Mouse (Mus musculus): ENCODE results near the gene Ccdc162.

The Ccdc162 gene

DNA sequence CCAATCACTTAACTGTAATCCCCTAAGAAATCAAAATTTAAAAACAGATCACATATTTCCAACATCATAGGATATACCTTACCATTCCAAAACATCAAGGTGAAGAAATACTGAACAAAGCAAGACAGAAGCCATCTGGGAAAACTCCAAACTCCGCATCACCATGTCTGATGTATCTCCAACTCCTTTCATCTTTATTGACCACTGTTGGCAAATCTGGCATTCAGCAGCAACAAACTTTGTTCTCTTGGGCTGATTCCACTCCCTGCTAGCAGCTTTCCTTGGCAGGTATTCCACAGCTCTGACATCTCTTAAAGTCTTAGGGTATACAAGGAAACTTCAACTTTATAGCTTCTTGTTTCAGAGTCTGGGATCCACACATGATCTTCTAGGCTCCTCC lies 158.0 kb downstream of the Ccdc162 start:
- Histone ChIP-seq H3K4me3 (replicated peaks; ENCODE audit: low read length) (no peak overlapping the region), H3K9me3 (ENCODE audit: low read length) (peaks cover 22% of the 10 kb centered on the region), H3K36me3 (ENCODE audit: insufficient read depth, low read length) (peaks cover 4% of the 10 kb centered on the region), H3K27me3 (ENCODE audit: insufficient read depth, low read length) (peaks cover 9% of the 10 kb centered on the region; the same call in 1 of the 2 replicates), H3K4me1 (replicated peaks; ENCODE audit: low read depth, low read length) (peaks cover 11% of the 10 kb centered on the region)
- TF ChIP-seq NANOG (IDR thresholded peaks at IDR 0.05; ENCODE audit: borderline replicate concordance, low read length) (no peak), POU5F1 (IDR thresholded peaks at IDR 0.05; ENCODE audit: borderline replicate concordance, low read length) (no peak), CTCF (conservative IDR thresholded peaks at IDR 0.05; ENCODE audit: low read length) (no peak)

GRCm38 (mm10) chr10:41555081-41555480 lies 161.4 kb downstream of the Ccdc162 start:
- TF ChIP-seq CTCF (conservative IDR thresholded peaks at IDR 0.05; ENCODE audit: low read length) (no peak), NANOG (IDR thresholded peaks at IDR 0.05; ENCODE audit: borderline replicate concordance, low read length) (no peak), POU5F1 (IDR thresholded peaks at IDR 0.05; ENCODE audit: borderline replicate concordance, low read length) (no peak)
- Histone ChIP-seq H3K4me3 (replicated peaks; ENCODE audit: low read length) (no peak overlapping the region), H3K27me3 (ENCODE audit: insufficient read depth, low read length) (peaks cover 9% of the 10 kb centered on the region; the same call in 1 of the 2 replicates), H3K9me3 (ENCODE audit: low read length) (peaks cover 10% of the 10 kb centered on the region), H3K36me3 (ENCODE audit: insufficient read depth, low read length) (peaks cover 4% of the 10 kb centered on the region), H3K4me1 (replicated peaks; ENCODE audit: low read depth, low read length) (peaks cover 31% of the 10 kb centered on the region)

DNA sequence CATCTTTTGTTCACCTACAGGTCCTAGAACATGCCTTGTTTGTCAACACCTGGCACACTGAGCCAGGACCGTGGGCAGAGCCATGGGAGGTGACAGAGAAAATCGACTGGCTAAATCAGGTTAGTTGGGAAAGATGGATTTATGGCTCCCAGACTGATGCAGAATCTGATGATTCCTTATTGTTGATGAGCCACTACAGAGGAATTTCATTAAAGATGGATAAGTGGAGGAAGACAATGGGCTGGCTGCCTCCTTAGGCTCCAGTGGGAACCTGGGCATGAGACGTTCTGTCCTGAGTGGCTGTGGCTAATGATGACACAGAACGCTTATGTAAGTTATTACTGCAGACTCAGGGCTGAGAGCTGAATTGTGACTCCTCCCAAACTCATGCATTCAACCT lies 162.7 kb downstream of the Ccdc162 start:
- Histone ChIP-seq H3K9me3 (ENCODE audit: low read length) (peaks cover 10% of the 10 kb centered on the region), H3K27me3 (ENCODE audit: insufficient read depth, low read length) (peaks cover 9% of the 10 kb centered on the region; the same call in 1 of the 2 replicates), H3K36me3 (ENCODE audit: insufficient read depth, low read length) (no peaks in the 10 kb centered on the region), H3K4me1 (replicated peaks; ENCODE audit: low read depth, low read length) (peaks cover 28% of the 10 kb centered on the region), H3K4me3 (replicated peaks; ENCODE audit: low read length) (no peak overlapping the region)
- TF ChIP-seq NANOG (IDR thresholded peaks at IDR 0.05; ENCODE audit: borderline replicate concordance, low read length) = no peak
- TF ChIP-seq CTCF (conservative IDR thresholded peaks at IDR 0.05; ENCODE audit: low read length) = no peak
- TF ChIP-seq POU5F1 (IDR thresholded peaks at IDR 0.05; ENCODE audit: borderline replicate concordance, low read length) = no peak

DNA sequence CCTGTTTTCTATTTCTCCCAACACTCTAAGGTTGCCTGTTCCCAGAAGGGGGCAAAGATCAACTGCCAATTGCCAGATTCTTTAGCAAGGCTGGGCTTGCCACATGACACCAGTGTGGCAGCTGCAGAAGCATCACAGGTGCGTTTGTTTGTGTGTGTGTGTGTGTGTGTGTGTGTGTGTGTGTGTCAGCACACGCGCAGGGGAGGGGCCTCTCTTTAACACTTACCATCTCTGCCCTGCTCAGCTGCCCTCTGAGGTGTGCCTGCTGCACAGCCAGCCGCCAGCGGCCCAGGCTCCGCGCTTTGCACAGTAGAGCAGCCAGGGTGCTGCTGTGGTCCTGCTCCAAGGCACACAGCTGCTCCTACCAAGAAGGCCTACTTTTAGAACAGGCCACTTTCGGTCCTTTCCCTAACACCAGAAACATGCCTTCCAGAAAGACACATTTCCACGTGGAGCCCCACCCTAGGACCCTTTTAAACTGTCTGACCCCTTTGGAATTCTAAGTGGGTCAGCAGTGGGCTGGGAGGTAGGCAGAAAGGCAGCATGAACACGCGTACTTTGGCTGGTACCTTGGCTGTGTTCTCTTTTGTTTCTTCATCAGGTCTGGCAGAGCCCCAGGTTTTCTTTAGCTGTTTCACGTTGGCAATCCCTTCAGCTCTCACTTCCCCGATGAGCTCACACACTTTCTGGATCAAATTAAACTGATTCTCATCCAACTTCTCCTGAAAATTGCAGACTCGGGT lies 163.4 kb downstream of the Ccdc162 start:
- Histone ChIP-seq H3K36me3 (ENCODE audit: insufficient read depth, low read length) (no peaks in the 10 kb centered on the region), H3K4me3 (replicated peaks; ENCODE audit: low read length) (peak overlapping the region; percentile 21; the same call in 1 of the 2 replicates), H3K4me1 (replicated peaks; ENCODE audit: low read depth, low read length) (peaks cover 28% of the 10 kb centered on the region), H3K27me3 (ENCODE audit: insufficient read depth, low read length) (peaks cover 9% of the 10 kb centered on the region; the same call in 1 of the 2 replicates), H3K9me3 (ENCODE audit: low read length) (peaks cover 17% of the 10 kb centered on the region)
- no peak for TF ChIP-seq CTCF (conservative IDR thresholded peaks at IDR 0.05; ENCODE audit: low read length)
- TF ChIP-seq POU5F1 (IDR thresholded peaks at IDR 0.05; ENCODE audit: borderline replicate concordance, low read length) = no peak
- no peak for TF ChIP-seq NANOG (IDR thresholded peaks at IDR 0.05; ENCODE audit: borderline replicate concordance, low read length)

- no peak for TF ChIP-seq NANOG (IDR thresholded peaks at IDR 0.05; ENCODE audit: borderline replicate concordance, low read length)
- no peak for TF ChIP-seq POU5F1 (IDR thresholded peaks at IDR 0.05; ENCODE audit: borderline replicate concordance, low read length)
- no peak for TF ChIP-seq CTCF (conservative IDR thresholded peaks at IDR 0.05; ENCODE audit: low read length)
- Histone ChIP-seq H3K9me3 (ENCODE audit: low read length) (peaks cover 17% of the 10 kb centered on the region), H3K27me3 (ENCODE audit: insufficient read depth, low read length) (peaks cover 9% of the 10 kb centered on the region; the same call in 1 of the 2 replicates), H3K4me1 (replicated peaks; ENCODE audit: low read depth, low read length) (peaks cover 28% of the 10 kb centered on the region), H3K36me3 (ENCODE audit: insufficient read depth, low read length) (no peaks in the 10 kb centered on the region), H3K4me3 (replicated peaks; ENCODE audit: low read length) (0 out of 2 replicates have a peak overlapping the region, but pooled peaks have one; percentile 21)
Measured at GRCm38 (mm10) chr10:41552319-41552718, 164.1 kb downstream of the Ccdc162 start.

- H3K4me1 ChIP-seq (replicated peaks; ENCODE audit: low read depth, low read length) = peaks cover 28% of the 10 kb centered on the region
- TF ChIP-seq CTCF (conservative IDR thresholded peaks at IDR 0.05; ENCODE audit: low read length) = no peak
- TF ChIP-seq POU5F1 (IDR thresholded peaks at IDR 0.05; ENCODE audit: borderline replicate concordance, low read length) = no peak
- no peak for TF ChIP-seq NANOG (IDR thresholded peaks at IDR 0.05; ENCODE audit: borderline replicate concordance, low read length)
- peaks cover 17% of the 10 kb centered on the region for H3K9me3 ChIP-seq (ENCODE audit: low read length)
- H3K36me3 ChIP-seq (ENCODE audit: insufficient read depth, low read length) = no peaks in the 10 kb centered on the region
- peaks cover 9% of the 10 kb centered on the region; the same call in 1 of the 2 replicates for H3K27me3 ChIP-seq (ENCODE audit: insufficient read depth, low read length)
- H3K4me3 ChIP-seq (replicated peaks; ENCODE audit: low read length) = no peak overlapping the region
Measured at GRCm38 (mm10) chr10:41550711-41551110, 165.7 kb downstream of the Ccdc162 start.

- no peak overlapping the region for H3K4me3 ChIP-seq (replicated peaks; ENCODE audit: low read length)
- peaks cover 17% of the 10 kb centered on the region for H3K9me3 ChIP-seq (ENCODE audit: low read length)
- no peak for TF ChIP-seq NANOG (IDR thresholded peaks at IDR 0.05; ENCODE audit: borderline replicate concordance, low read length)
- no peak for TF ChIP-seq CTCF (conservative IDR thresholded peaks at IDR 0.05; ENCODE audit: low read length)
- no peak for TF ChIP-seq POU5F1 (IDR thresholded peaks at IDR 0.05; ENCODE audit: borderline replicate concordance, low read length)
- H3K27me3 ChIP-seq (ENCODE audit: insufficient read depth, low read length) = no peaks in the 10 kb centered on the region
- H3K36me3 ChIP-seq (ENCODE audit: insufficient read depth, low read length) = no peaks in the 10 kb centered on the region
- peaks cover 36% of the 10 kb centered on the region for H3K4me1 ChIP-seq (replicated peaks; ENCODE audit: low read depth, low read length)
Measured at GRCm38 (mm10) chr10:41546396-41547165, 169.9 kb downstream of the Ccdc162 start.

DNA sequence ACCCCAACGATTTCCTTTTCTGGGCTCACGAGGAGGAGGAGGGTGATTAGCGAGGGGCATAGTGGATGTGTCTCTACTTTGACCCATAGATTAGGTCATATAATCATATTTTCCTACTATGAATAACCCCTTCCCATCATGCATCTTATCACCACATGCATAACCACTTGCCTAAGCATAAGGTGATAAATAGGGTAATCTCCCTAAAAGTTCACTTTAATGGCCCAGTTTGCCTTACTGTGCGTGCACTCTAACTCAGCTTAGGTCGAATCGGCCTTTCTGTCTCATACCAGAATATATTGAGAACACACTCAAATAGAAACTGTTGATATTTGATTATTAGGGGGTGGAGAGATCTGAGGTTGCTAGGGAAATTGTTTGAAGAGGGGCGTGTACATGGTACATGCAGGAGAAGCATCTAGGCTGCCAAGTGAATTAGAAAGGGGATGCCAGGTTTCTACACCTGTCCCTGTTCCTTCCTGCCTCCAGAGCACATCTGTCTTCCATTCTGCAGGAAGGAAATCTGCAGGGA lies 171.1 kb downstream of the Ccdc162 start:
- Histone ChIP-seq H3K27me3 (ENCODE audit: insufficient read depth, low read length) (no peaks in the 10 kb centered on the region), H3K4me3 (replicated peaks; ENCODE audit: low read length) (no peak overlapping the region), H3K9me3 (ENCODE audit: low read length) (peaks cover 17% of the 10 kb centered on the region), H3K36me3 (ENCODE audit: insufficient read depth, low read length) (no peaks in the 10 kb centered on the region), H3K4me1 (replicated peaks; ENCODE audit: low read depth, low read length) (peaks cover 34% of the 10 kb centered on the region)
- TF ChIP-seq CTCF (conservative IDR thresholded peaks at IDR 0.05; ENCODE audit: low read length) = no peak
- TF ChIP-seq NANOG (IDR thresholded peaks at IDR 0.05; ENCODE audit: borderline replicate concordance, low read length) = no peak
- TF ChIP-seq POU5F1 (IDR thresholded peaks at IDR 0.05; ENCODE audit: borderline replicate concordance, low read length) = no peak
